Mouse (Mus musculus) liver, postnatal 0 days (tissue): ENCODE measurements around the gene Opn1sw.

Source experiments
- CTCF ChIP-seq: sonication (generic); IDR thresholded peaks from 2 replicates; pipeline ENCODE4 v1.5.1; 2016; ENCODE audit warnings: antibody characterized with exemption, low read depth
- EP300 ChIP-seq: IDR thresholded peaks from 2 replicates; pipeline ENCODE4 v1.6.1; 2016; ENCODE audit warnings: antibody characterized with exemption, low read depth, mild to moderate bottlenecking

DNA sequence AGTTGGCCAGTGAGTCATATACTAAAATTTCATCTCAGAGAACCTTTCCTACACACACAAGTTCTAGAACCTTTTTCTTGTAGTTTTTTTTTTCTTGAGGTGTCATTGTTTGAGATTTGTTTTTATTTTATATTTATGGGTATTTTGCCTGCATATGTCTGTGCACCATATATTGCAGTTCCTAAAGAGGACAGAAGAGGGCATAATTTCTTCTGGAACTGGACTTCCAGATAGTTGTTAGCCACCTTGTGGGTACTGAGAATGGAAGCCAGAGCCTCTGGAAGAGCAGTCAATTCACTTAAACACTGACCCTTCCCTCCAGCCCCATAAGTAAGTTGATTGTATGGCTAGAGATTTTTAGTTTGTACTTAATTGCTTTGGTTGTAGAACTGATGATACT, 36.7 kb downstream of the Opn1sw start:
- TF ChIP-seq CTCF (peak; percentile 45), EP300 (no peak)
